Mouse (Mus musculus) lung, postnatal 10 days (tissue): ENCODE data around the gene Fads3.
A peak's percentile ranks its signal among the peaks of the same experiment; 100 is the strongest.

Source experiments
- DNase-seq: peaks from one replicate; pipeline ENCODE4 v3.0.0; 2021

Fads3 gene

DNA sequence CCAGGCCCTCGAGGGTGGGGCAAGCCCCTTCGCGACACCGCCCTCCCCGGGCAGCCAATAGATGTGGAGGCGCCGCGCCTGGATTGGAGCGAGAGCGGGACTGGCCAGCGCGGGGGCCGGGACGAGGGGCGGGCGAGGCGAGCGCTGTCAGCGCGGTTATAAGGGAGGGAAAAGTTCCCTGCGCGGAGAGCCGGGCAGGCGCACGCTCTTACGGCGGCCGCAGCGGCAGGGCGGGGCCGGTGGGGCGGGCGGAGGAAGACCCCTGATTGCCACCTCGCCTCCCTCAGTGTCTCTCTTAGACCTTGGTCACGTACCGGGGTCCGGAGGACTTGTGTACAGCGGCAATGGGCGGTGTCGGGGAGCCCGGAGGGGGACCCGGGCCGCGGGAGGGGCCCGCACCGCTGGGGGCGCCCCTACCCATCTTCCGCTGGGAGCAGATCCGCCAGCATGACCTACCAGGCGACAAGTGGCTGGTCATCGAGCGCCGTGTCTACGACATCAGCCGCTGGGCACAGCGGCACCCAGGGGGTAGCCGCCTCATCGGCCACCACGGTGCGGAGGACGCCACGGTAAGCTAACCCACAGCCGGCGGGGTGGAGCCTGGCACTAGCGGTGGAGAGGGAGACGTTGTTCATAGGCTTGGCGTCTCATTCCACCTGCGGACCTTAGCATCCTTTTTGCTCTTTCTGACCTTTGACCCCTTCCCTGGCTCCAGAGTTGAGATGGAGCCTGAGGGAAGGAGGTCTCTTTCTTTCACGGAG, at the start of gene Fads3:
TSS of gene Fads3 (plus strand) at position 182 of the 761 bp plus-strand sequence.
- peak; percentile 92 for DNase-seq

DNA sequence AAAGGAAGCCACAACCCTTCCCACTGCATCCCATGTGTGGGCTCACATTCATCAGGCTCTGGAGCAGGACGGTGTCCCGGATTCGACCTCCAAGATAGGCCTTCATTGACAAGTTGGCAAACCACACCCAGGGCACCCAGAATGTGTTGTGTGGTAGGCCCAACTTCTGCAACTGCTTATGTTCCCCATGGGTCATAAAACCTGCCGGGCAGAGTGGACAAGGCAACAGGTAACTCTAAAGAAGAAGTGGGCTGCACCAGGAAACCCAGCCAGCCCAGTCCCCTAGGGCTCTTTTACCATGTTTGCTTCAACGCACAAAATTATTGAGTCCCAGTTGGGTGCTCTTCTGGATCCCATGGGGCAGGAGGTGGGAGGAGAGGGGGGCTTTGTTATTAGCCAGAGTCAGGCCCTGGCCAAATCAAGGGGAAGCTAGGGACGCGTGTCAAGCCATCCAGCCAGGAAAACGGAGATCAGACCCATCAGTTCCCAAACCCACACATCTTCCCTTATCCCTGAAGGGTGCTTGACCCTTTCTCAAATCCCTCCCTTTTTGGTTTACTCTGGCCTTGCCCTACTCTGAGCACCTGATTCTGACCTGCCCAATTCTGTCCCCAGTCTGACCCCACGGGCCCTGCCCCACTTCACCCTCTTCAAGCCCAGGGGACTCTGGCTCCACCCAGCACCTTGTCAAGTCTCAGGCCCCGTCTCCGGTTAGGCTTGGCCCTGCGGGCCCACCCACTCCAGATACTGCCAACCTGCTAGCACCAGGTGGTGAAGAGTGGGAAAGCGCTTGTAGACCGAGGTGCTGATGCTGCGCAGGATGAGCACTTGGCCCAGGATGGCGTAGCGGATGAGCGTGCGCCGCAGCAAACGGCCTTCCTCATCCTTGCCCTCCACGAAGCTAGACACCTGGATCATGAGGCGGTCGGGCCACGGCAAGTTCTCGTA, 49.1 kb upstream of the Fads3 start:
- DNase-seq = peak; percentile 37

DNA sequence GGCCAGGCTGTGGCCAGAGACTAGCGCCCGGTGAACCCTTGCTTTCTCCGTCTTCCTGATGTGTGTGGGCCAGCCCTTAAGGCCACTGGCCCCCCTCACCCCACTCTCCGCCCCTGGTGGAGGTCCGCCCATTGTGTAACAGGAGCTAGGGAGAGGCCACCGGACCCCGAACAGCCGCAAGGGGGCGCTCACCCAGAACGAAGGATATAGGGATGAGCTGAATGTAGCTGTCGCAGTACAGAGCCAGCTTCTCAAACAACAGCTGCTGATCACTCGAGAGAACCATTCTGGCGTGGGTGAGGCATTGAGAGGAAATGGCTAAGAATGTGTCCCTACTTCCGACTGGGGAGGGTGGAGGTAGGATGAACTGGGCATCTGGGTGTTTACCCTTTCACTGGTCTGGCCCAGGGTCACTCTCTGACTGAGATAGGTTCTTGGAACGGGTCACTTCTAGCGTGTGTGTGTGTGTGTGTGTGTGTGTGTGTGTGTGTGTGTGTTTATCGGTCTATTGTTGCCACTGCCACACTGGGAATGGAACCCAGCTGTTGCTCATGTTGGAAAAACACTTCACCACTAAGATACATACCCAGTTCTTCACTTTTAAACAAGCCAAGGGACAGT, 48.2 kb upstream of the Fads3 start:
- DNase-seq = peak; percentile 97

DNA sequence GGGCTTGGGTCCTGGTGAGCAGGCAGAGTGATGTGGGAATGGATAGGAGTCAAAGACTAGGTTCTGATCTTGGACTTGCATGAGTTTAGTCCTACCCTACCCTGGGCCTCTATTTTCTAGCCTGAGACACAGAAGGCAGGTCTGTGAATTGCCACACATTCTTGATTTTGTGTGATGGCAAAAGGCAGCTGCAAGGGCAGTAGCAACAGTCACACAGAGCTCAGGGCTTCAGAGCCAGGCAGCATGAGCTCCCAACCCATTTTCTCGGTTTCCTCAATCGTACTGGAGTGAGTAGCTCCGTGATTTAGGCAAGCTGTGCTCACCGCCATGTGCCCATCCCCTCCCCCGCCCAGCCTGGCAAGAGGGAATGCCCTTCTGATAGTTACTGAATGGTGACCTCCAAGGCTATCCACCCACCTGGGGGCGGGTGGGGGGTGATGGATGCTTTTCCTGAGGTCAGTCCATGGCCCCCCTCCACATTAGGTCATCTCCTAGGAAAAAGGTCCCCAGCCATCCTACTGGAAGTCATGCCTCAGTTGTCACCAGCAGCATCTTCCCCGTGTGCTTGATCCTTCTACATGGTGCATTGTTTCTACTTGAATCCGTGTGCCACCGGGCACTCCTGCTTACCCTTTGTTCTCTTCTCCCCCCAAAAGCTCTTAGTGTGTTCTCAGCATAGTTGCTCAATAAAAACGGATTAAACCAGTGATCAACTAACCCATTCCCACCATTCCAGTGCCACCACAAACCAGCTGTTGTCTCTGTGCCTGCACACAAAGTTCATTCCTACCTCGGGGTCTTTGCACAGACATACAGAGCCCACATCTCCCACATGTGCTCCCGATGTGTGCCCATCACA, 43.9 kb upstream of the Fads3 start:
- DNase-seq = no peak

DNA sequence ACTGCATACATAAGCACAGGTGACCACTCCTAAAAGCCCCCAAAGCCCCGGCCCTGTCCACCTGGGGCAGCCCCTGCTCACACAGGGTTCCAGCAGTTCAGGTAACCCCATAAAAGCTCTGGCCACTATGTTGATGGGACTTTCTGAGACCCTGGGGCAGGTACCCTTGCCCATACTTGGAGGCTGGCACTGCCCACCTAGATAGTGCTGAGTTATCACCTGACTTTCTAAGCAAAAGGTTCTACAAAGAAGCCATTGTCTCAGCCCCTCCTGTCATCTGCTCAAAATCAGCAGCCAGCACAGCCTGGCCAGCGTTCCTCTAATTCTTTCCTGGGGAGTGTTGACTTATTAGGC, 43.3 kb upstream of the Fads3 start:
- DNase-seq = no peak

DNA sequence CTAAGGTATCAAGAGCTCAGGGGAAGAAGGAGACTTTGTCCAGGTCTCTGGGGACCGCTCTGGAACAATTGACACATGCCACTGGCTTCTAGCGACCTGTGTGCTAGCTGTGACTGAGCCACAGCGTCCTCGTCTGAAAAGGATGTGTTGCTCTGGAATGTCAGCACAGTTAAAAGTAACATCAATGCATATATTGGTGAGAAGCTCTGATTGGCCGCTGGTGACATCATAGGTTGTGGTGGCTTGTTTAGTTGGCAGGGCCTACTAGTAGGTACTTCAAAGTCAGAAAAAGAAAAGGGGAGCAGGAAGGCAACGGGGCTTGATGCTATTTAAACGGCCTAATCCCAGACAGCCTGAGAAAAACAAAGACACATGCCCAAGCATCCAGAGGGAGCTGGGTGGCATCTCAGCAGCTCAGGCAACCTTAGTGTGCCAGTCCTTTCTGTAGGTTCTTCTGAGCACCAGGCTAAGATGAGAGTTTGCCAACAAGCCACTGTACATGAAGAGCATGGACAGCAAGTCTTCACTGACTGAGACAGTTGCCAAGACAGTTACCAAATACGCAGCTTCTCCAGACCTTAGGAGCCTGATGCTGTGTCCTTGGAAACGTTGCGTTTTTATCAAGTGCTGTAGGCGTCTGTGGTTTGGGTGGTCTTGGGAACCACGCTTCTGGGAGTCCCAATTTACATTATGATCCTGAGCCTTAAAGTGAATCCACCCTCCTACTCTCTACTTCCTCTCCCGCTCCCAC, 42.5 kb upstream of the Fads3 start:
- no peak for DNase-seq

DNA sequence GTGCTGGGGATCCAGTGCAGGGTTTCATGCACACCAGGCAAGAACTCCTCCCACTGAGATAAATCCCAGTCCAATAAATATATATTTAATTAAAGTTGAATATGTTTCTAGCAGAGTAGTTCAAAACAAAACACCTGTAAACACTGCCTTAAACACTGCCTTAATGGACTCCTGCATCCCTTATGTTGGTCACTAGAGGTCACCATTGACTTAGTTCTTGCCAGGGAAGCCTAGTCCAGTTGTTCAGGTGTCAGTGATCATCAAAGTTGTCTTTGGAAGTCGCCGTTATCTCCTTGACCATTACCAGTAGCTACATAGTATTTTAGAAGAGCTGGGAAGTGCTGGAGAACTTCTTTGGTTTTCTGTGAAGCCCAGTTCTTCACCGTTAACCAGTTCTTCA, 41.0 kb upstream of the Fads3 start:
- peak; percentile 65 for DNase-seq

DNA sequence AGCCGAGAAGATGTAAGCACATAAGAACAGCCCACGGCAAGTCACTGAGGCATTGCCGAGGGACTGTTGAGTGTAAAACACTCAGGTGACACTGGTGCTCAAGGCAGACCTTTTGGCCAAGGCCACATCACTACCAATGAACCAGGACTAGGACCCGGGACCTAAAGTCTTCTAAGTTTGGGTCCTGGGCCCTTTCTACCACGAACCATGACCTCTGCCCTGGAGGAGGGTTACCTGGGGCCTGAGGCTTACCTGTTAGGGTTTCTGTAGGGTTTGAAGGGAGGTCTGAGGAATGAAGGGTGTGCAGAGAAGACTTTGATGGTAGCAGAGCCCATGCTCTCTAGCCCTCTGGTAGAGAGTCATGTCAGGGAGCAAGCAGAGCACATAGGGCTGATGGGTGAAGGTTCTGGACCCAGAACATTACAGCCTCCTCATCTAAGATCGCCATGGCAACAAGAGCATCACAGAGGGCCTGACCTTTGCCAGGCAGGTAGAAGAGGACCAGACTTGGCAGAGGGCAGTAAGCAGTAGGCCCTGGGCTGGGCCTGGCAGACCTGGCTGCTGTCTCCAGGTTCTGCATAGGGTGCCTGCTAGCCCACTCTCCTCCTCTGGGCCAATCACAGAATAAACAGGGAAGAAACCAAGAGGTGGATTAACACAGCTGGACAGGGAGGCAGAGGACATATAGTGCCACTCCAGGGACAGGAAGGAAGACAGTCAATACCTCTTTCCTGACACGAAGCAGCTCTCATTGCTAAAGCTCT, 40.0 kb upstream of the Fads3 start, which contains the start of the genes Best1 and Rab3il1:
TSS of gene Best1 (minus strand) at position 428 of the 764 bp plus-strand sequence.
TSS of gene Rab3il1 (plus strand) at position 464 of the 764 bp plus-strand sequence.
- no peak for DNase-seq

DNA sequence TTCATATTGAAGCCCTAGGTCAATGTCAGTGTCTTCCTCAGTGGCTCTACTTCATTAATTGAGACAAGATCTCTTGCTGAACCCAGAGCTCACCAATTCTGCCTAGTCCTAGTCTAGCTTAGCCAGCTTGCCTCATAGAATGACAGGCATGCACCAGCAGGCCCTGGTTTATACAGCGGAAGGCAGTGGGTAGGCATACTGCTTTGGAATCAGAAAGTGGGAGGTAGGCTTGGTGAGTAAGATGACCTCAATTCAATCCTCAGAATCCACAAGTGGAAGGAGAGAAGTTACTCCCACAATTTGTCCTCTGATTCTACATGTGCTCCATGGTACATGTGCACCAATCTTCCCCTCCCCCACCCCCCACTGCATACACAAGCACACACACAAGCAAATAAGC, 37.7 kb upstream of the Fads3 start:
- DNase-seq = no peak

DNA sequence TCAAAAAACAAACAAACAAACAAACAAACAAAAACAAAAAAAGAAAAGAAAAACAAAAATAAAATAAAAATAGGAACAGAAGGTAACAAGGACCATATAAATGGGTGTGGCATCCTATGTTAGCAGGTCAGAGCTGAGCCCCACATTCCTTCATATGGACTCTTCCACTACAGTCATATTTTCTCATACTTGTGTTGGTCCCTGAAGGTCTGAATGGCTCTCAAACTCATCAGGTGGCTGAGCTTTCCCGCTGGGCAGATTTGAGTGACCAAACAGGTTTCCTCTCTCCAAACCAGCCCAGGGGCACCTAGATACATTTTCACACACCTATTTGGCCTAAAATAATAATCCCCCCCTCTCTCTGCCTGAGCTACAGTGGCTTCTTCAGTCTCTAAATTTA, 30.0 kb upstream of the Fads3 start:
- no peak for DNase-seq

DNA sequence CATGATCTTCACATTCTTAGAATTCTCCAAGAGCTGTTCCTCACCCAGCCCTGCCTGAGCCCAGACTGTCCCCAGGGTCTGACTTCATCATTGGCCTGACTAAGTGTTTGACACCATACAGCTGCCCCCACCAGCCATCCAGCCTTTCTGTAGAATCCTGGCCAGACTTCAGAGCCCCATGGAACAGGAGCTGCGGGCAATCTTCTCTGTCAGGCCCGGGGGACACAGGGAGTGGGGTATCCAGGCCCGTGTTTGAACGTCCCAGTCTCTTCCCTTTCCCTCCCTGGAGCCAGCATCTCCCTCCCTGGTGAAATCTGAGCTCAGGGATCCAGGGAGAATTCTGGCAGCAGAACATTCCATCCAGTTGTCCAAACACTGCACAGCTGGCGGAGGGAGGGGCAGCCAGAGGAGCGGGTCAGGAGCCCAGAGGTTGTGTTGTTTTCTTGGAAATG, 28.5 kb upstream of the Fads3 start:
- peak; percentile 83 for DNase-seq

DNA sequence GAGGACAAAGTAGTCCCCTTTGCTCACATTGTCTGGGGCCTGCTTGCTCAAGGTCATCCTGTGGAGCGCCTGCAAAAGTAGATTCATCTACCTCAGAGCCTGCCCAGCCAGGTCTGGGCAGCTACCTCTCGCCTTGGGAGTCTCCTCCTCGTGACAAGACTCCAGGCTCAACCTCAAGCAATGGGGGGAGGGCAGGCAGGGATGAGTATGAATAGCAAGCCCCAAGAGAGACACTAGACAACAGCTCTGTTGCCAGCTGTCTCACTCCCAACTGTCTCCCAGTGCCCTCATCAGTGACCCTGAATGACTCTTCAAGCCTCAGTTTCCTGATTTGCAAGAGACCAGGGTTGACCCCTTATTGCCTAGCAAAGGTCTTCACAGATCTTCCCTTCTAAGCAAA, 28.0 kb upstream of the Fads3 start:
- no peak for DNase-seq

DNA sequence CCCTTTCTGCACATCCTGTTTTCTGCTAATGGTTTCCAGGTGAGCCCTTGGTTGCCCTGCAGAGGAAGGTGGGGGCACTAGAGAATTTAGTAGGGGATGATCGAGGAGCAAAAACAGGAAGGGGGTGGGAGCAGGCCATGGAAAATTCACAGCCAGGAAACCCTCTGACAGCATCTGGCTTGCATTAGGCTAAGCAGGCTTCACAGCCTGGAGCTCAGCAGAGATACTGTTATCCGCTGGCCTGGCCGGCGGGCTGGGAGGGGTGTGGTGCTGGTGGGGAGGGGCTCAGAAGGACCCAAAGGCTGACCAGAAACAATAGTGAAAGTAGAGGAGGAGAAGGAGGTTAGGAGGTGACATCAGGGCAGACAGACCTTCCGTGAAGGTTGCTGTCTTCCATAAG, 27.5 kb upstream of the Fads3 start:
- no peak for DNase-seq

DNA sequence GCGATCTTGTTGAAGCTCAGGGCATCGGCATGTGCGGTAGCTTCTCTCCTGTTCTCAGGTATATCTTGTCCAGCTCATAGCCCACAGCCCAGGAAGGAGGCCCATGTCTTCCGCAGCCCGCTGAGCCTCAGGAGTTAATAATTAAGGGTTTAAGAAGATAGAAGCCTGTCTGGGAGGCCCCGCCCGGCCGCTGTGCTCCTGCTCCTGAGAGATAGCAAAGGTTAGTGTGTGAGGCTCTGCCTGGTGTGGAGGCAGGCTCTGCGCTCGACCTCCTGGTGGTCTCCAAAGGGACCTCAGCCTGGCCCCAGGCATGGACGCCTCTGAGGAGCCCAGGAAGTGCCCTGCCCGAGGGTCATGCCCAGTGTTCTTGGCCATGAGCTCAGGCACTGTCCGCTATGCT, 26.5 kb upstream of the Fads3 start:
- DNase-seq = no peak

DNA sequence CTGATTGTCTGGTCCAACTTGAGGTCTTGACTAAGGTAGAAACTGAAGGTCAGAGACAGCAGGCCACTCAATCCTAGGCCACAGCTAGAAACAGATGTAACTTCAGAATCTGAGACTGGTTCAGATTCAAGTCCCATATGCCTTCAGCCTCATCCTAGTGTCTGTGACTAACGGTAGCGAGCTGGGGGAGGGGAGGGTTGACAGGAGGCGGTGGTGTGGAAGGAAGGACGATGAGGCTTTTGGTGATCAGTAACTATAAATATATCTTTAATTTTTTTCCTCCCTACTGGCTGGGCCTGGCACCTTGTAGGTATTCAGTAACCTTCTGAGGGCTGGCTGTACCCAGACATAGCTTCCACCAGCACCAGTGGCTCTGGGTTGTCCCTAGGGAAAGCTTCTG, 25.9 kb upstream of the Fads3 start:
- no peak for DNase-seq

DNA sequence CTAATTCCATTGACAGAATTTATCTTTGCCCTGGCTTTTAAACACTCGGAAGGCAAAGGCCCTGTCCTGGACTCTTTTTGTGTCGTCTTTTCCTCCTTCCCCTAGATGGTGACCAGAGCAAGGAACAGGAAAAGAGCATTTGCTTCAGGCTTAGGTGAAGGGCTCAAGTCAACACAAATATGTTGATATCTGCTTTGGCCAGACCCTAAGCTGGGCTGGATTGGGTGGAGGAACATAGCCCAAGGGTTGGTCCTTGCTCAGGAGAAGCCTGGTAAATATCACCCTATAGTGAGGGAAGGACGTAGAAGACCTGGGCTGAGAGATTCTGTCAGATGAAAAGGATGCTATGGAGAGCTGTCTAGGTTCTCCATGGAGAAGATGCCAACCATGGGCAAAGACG, 25.2 kb upstream of the Fads3 start:
- no peak for DNase-seq

DNA sequence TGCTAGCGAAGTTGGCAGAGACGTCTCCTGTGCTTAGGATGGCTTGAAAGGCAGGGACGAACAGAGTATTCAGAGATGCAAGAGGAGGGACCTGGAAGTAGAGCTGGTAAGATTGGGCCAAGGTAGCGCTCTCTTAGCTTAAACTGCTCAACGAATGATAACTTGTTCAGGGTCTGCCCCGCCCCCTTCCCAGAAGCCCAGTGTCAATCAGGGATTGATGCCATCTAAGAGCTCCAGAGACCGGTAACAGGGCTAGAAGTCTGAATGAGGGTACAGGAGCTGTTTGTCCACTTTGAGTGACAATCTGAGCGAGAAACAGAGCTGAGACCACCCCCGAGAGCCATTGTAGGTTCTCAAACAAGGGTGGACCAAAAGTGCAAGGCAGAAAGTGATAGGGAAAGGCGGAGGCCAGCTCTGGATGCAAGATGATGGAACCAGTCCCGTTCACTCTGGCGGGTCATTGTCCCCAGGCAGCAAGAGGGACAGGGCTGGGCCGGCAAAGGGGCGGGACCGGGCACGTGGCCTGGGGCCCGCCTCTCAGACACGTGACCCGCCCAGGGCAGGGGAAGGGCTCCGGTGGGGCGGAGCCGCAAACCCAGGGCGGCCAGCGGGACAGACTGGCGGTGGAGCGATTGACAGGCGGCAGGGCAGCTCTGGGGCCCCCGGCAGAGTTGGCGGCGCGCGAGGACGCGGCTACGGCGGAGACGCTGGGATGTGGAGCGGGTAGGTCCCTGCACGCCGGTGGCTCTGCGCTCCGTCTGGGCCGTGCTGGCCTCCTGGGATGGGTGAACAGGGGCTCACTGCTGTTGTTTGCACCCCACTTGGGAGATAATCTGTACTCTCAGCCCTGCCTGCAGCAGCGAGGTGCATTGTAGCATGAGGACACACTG, 23.5 kb upstream of the Fads3 start:
- peak; percentile 96 for DNase-seq

DNA sequence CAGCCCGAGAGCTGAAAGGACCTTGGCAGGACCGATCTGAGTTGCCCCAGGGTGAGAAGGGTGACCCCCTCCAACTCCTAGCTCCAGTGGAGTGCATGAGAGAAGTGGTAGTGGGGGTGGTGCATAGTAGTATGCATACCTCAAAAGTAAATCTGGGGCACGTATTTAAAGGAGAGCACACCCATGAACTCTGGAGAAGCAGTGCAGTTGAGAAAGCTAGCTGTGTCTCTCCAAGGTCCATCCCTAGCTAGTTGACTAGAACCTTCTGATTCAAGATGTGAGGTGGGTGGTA, 22.9 kb upstream of the Fads3 start:
- DNase-seq = no peak

DNA sequence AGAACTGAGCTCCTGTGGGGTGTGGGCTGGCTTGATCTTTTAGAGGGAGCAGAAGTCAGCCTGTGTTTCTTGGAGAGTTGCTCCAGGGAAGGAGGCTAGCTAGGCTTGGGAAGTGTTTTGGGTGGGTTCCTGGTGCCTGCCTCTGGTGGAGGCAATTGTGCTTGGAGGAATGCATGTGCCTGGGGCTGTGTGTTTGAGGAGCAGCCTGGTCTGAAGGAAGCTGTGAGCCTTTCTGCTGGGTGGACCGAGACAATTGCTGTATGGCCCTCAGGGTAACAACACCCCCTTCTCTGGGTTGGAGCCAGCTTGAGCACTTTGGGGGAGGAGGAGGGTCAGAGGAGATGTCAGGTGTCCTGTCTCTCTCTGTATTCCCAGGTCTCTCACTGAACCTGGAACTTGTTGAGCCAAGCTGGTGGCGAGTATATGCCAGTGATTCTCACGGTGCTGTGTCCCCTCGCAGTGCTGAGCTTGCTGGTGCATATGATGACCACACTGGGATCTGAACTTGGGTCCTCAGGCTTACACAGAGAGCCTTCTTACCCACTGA, 22.1 kb upstream of the Fads3 start:
- DNase-seq = no peak

DNA sequence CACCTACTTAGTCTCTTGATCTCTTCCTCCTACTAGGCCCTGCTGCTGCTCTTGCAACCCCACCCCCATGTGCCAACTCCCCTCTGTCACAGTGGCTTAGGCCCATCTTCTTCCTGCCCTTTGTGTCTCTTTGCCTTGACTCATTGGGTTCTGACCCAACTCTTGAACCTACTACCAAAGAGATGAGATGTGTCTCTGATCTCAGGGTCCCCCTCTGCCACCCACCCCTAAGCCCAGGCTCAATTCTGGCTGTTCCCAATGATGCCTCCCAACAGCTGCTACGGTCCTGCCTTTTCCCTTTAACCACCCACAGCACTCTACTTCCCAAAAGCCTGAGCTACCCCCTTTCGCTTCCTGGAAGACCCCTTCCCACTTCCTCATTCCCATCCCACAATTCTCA, 19.4 kb upstream of the Fads3 start:
- no peak for DNase-seq
